18 mouse cellular contexts compared by ENCODE assay signal in the genomic region with DNA sequence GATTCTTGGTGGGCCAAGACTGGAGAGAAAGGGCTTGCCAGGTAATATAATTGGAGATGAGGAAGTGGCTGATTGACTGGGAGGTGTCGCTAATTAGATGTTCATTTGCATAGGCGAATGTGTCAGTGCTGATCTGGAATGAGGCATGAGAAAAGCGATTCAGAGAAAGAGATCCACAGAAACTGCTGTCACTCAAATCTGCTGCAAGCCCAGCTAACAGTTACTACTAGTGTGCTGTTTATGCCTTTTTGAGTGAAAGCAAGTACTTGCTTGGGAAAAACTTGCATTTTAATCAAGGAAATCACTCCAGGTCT.
A peak's percentile ranks its signal among the peaks of the same experiment; 100 is the strongest.
DNase-seq lines count a peak whose midpoint lies in the region; ATAC-seq and TF ChIP-seq lines count a peak whose summit lies in the region.
"Had no signal": no experiment of that assay in that cellular context is flagged by ENCODE, and none has a peak within 500 bp of the region (broad histone marks: within the 10 kb centered on the region; RNA-seq: fewer than 3 reads in every experiment).

No protein-coding gene starts in this region.

- ATAC-seq in neural tube, embryonic 13.5 days (ENCODE audit: low read depth), result no peak
- ATAC-seq in neural tube, embryonic 15.5 days (ENCODE audit: low FRiP score), result no peak
- ATAC-seq in forebrain, embryonic 13.5 days, result peak; percentile 80; the same call in 1 of the 2 replicates
- peak; percentile 57; the same call in 1 of the 2 replicates for ATAC-seq in forebrain, embryonic 16.5 days
- no peak for ATAC-seq in midbrain, embryonic 16.5 days

- TF ChIP-seq POLR2A in kidney, adult 2 months (IDR thresholded peaks at IDR 0.05; ENCODE audit: low read depth, low read length), result no peak

- H3K4me3 ChIP-seq in neural tube, embryonic 13.5 days, result no peak overlapping the region
- no peak overlapping the region for H3K4me3 ChIP-seq in neural tube, embryonic 15.5 days (replicated peaks)
- no peak overlapping the region for H3K4me3 ChIP-seq in forebrain, embryonic 13.5 days
- peak overlapping the region; percentile 9; the same call in 1 of the 2 replicates for H3K4me3 ChIP-seq in forebrain, embryonic 16.5 days (replicated peaks; ENCODE audit: low read length)
- no peak overlapping the region for H3K4me3 ChIP-seq in midbrain, embryonic 16.5 days (ENCODE audit: low read depth, low read length)
- H3K4me3 ChIP-seq in kidney, adult 2 months (ENCODE audit: insufficient read depth, low read depth, low read length), result no peak overlapping the region
- H3K4me3 ChIP-seq: embryonic facial prominence, embryonic 12.5 days; heart, adult 2 months; heart, embryonic 12.5 days; hindbrain, embryonic 10.5 days had no signal

- no peak for DNase-seq in kidney, adult 2 months
- DNase-seq in Muller cell, postnatal 12 days (ENCODE audit: inconsistent ontology term), result no peak
- DNase-seq in right cerebral cortex, adult 18-20 months, result no peak
- DNase-seq: adrenal gland, postnatal 10 days; cerebellum, adult 11-12 months; cerebellum, adult 9-10 months; cerebellum, postnatal 25 days; gastrocnemius, postnatal 14 days; heart, adult 2 months had no signal

- H3K4me1 ChIP-seq in neural tube, embryonic 13.5 days (replicated peaks), result peaks cover 10% of the 10 kb centered on the region; the same call in 1 of the 2 replicates
- H3K4me1 ChIP-seq in neural tube, embryonic 15.5 days, result no peaks in the 10 kb centered on the region
- H3K4me1 ChIP-seq in forebrain, embryonic 13.5 days, result peaks cover 12% of the 10 kb centered on the region
- H3K4me1 ChIP-seq in forebrain, embryonic 16.5 days (replicated peaks; ENCODE audit: control insufficient read depth, insufficient read depth, low read length), result peaks cover 6% of the 10 kb centered on the region
- H3K4me1 ChIP-seq in midbrain, embryonic 16.5 days (ENCODE audit: control insufficient read depth, insufficient read depth, low read length), result 0 out of 2 replicates have a peak, but pooled peaks cover 5% of the 10 kb centered on the region
- no peaks in the 10 kb centered on the region for H3K4me1 ChIP-seq in kidney, adult 2 months (ENCODE audit: control insufficient read depth, insufficient read depth, low read length)
- H3K4me1 ChIP-seq: embryonic facial prominence, embryonic 12.5 days; heart, embryonic 12.5 days had no signal

- H3K36me3 ChIP-seq in neural tube, embryonic 13.5 days, result no peaks in the 10 kb centered on the region
- no peaks in the 10 kb centered on the region for H3K36me3 ChIP-seq in neural tube, embryonic 15.5 days
- H3K36me3 ChIP-seq in forebrain, embryonic 13.5 days (ENCODE audit: poor library complexity, severe bottlenecking), result no peaks in the 10 kb centered on the region
- H3K36me3 ChIP-seq in forebrain, embryonic 16.5 days (ENCODE audit: control insufficient read depth, insufficient read depth), result no peaks in the 10 kb centered on the region
- H3K36me3 ChIP-seq in midbrain, embryonic 16.5 days (ENCODE audit: control insufficient read depth, insufficient read depth, low read length), result no peaks in the 10 kb centered on the region
- H3K36me3 ChIP-seq in kidney, adult 2 months (ENCODE audit: control insufficient read depth, insufficient read depth, low read length), result no peaks in the 10 kb centered on the region
- H3K36me3 ChIP-seq: embryonic facial prominence, embryonic 12.5 days; heart, embryonic 12.5 days; hindbrain, embryonic 10.5 days had no signal

- H3K9me3 ChIP-seq in neural tube, embryonic 13.5 days, result no peaks in the 10 kb centered on the region
- H3K9me3 ChIP-seq in neural tube, embryonic 15.5 days (replicated peaks), result no peaks in the 10 kb centered on the region
- no peaks in the 10 kb centered on the region for H3K9me3 ChIP-seq in forebrain, embryonic 13.5 days (replicated peaks)
- no peaks in the 10 kb centered on the region for H3K9me3 ChIP-seq in forebrain, embryonic 16.5 days (ENCODE audit: control insufficient read depth, low read length)
- H3K9me3 ChIP-seq in midbrain, embryonic 16.5 days (replicated peaks; ENCODE audit: control insufficient read depth, low read length, poor library complexity, severe bottlenecking), result no peaks in the 10 kb centered on the region
- H3K9me3 ChIP-seq: embryonic facial prominence, embryonic 12.5 days; heart, embryonic 12.5 days; hindbrain, embryonic 10.5 days had no signal

- WGBS in neural tube, embryonic 13.5 days, result 37% methylated on average over 3 of the region's 3 CpGs
- WGBS in neural tube, embryonic 15.5 days, result 38% methylated on average over 3 of the region's 3 CpGs
- WGBS in forebrain, embryonic 13.5 days, result 20% methylated on average over 3 of the region's 3 CpGs
- WGBS in forebrain, embryonic 16.5 days, result 8% methylated on average over 3 of the region's 3 CpGs
- 30% methylated on average over 3 of the region's 3 CpGs for whole genome bisulfite sequencing in midbrain, embryonic 16.5 days
- WGBS in kidney, adult 2 months, result 41% methylated on average over 3 of the region's 3 CpGs

- TF ChIP-seq CTCF in kidney, adult 2 months (conservative IDR thresholded peaks at IDR 0.05; ENCODE audit: insufficient read depth, insufficient read length, low read depth, low read length), result no peak

- H3K9ac ChIP-seq in neural tube, embryonic 13.5 days, result no peak overlapping the region; the same call in 1 of the 2 replicates
- H3K9ac ChIP-seq in neural tube, embryonic 15.5 days (replicated peaks), result no peak overlapping the region
- no peak overlapping the region for H3K9ac ChIP-seq in forebrain, embryonic 13.5 days
- no peak overlapping the region for H3K9ac ChIP-seq in forebrain, embryonic 16.5 days (replicated peaks; ENCODE audit: low read depth, low read length)
- H3K9ac ChIP-seq in midbrain, embryonic 16.5 days (ENCODE audit: low read depth, low read length), result no peak overlapping the region
- H3K9ac ChIP-seq: embryonic facial prominence, embryonic 12.5 days; heart, embryonic 12.5 days; hindbrain, embryonic 14.5 days had no signal

- no peak overlapping the region for H3K27ac ChIP-seq in neural tube, embryonic 13.5 days (replicated peaks)
- no peak overlapping the region for H3K27ac ChIP-seq in neural tube, embryonic 15.5 days (replicated peaks)
- peak overlapping the region; percentile 32; the same call in 1 of the 2 replicates for H3K27ac ChIP-seq in forebrain, embryonic 13.5 days
- peak overlapping the region; percentile 68 for H3K27ac ChIP-seq in forebrain, embryonic 16.5 days (ENCODE audit: low read length)
- H3K27ac ChIP-seq in midbrain, embryonic 16.5 days (ENCODE audit: low read length), result no peak overlapping the region
- no peak overlapping the region for H3K27ac ChIP-seq in kidney, adult 2 months (ENCODE audit: insufficient read depth, low read depth, low read length)
- H3K27ac ChIP-seq: embryonic facial prominence, embryonic 12.5 days; heart, adult 2 months; hindbrain, embryonic 10.5 days; hindbrain, embryonic 14.5 days had no signal

- H3K4me2 ChIP-seq in neural tube, embryonic 13.5 days, result 0 out of 2 replicates have a peak overlapping the region, but pooled peaks have one; percentile 4
- H3K4me2 ChIP-seq in neural tube, embryonic 15.5 days, result no peak overlapping the region
- peak overlapping the region; percentile 37 for H3K4me2 ChIP-seq in forebrain, embryonic 13.5 days
- peak overlapping the region; percentile 30; the same call in 1 of the 2 replicates for H3K4me2 ChIP-seq in forebrain, embryonic 16.5 days (ENCODE audit: low read length)
- H3K4me2 ChIP-seq in midbrain, embryonic 16.5 days (ENCODE audit: low read length), result peak overlapping the region; percentile 31
- H3K4me2 ChIP-seq: embryonic facial prominence, embryonic 12.5 days; heart, embryonic 12.5 days; hindbrain, embryonic 14.5 days had no signal

- H3K27me3 ChIP-seq in neural tube, embryonic 13.5 days, result no peaks in the 10 kb centered on the region
- H3K27me3 ChIP-seq in neural tube, embryonic 15.5 days (replicated peaks), result no peaks in the 10 kb centered on the region
- no peaks in the 10 kb centered on the region for H3K27me3 ChIP-seq in forebrain, embryonic 13.5 days
- no peaks in the 10 kb centered on the region for H3K27me3 ChIP-seq in forebrain, embryonic 16.5 days (replicated peaks; ENCODE audit: control insufficient read depth, insufficient read depth, low read length)
- no peaks in the 10 kb centered on the region for H3K27me3 ChIP-seq in midbrain, embryonic 16.5 days (ENCODE audit: control insufficient read depth, insufficient read depth, low read depth, low read length)
- no peaks in the 10 kb centered on the region for H3K27me3 ChIP-seq in kidney, adult 2 months (replicated peaks; ENCODE audit: control insufficient read depth, insufficient read depth, low read length)
- H3K27me3 ChIP-seq: embryonic facial prominence, embryonic 12.5 days; heart, embryonic 12.5 days had no signal

Comparison
In these comparisons a context has a peak if more than half of its experiments do, and no peak if none do; other contexts are left out.
1. ATAC-seq: peak in forebrain, embryonic 13.5 days (single experiment) and forebrain, embryonic 16.5 days (single experiment); none in neural tube, embryonic 13.5 days (single experiment), neural tube, embryonic 15.5 days (single experiment) and midbrain, embryonic 16.5 days (single experiment).
2. H3K27ac ChIP-seq: peak in forebrain, embryonic 13.5 days (single experiment) and forebrain, embryonic 16.5 days (single experiment); none in neural tube, embryonic 13.5 days (single experiment), neural tube, embryonic 15.5 days (single experiment), midbrain, embryonic 16.5 days (single experiment) and kidney, adult 2 months (single experiment).